Mouse (Mus musculus): ENCODE measurements around the gene Etd.
"Not testable (repeated sequence)": the region's sequence is repeated elsewhere in the genome, so short reads cannot be mapped to it uniquely, and the experiment has no call there.

The Etd gene

DNA sequence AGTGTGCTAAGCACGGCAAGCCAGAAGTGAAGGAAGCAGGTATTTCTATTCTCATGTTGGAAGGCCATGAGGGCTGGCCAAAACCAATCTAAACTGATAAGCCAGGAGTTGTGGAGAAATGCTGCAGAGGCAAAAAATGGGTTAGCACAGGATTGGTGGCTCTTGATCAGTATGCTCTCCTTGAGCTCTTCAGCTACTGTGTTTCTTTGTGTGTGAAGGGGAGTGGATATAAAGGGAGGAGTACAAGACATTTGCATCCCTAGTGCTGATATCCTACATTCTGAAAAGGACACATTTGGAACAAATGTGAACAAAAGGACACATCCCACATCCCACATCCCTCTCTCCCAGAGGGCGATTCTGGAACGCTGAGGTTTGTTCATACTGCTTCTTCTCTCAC lies at the start of gene Etd:
TSS of gene Etd (plus strand) at position 301 of the 400 bp plus-strand sequence.
- DNase-seq = no peak

DNA sequence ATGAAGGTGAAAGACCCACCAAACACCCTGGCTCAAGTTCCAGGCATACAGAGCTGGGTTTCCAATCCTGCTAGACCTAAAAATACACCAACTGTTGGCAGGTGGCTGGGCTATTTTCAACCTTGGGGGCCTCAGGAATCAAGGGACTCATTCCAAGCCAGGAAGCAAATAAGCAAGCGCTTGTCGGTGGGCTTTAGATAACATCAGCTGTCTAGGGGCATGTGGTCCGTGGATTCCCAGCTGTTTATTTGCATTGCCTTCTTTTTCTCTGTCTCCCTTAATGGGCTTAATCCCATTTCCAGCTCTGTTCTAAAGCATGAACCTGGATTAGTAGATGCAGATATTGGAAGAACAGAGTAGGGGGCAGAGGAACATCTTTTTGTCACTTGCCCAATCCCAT lies 48.4 kb upstream of the Etd start:
- DNase-seq = peak in 1 of 2 experiments; percentile 1

DNA sequence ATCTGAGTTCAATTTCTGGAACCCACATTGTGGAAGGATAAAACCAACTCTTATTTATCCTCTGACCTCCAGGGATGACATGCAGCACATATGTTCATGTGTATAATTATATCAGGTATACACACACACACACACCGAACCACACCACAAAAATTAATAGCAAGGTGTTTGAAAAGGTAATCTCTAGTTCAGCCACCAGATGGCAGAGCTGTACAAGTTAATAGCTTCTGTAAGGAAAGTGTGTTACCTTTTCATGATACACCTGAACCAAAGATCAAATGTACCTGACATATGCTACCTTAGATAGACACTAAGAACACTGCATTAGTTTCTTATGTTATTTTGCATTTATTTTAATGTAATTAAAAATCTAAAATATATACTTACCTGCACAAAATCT lies 1.8 kb upstream of the Etd start:
- DNase-seq = peak; percentile 32 to 45

DNA sequence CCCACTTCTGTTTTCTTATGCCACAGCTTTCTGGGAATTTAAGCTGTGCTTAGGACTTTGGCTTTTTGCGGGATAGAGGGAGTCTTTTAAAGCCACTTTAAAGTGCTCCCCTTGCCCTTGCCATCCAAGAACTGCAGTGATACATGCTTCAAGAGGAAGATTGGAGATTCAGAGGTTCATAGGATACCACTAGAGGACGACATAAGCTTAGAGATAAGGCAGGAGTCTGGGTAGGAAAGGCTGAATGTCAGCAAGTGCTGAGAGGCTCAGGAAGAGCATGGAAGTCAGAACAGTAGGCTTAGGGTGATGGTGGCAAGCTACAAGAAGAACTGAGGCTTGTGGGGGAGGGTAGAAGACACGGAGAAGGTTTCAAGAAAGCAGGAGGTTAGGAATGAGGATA lies 24.9 kb downstream of the Etd start:
- peak in 1 of 2 experiments; percentile 1 for DNase-seq

DNA sequence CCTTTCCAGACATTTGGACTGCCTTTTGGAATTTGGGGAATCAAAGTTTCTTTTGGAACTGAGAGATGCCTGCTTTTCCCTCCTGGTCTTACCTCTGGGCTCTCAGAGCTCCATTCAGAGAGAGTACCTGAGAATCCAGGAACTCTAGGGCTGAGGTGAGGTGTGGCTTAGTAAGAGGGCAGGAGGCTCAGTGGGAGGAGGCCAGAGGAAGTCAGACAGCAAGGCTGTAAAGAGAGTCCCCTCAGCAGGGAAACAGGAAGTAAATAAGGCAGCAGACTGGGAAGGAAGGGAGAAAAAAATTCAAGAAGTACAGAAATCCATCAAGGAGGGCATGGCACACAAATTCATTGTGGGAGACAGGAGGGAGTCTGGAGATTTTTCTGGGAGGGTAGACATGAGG lies 29.5 kb downstream of the Etd start:
- DNase-seq = not testable (repeated sequence)

All from cerebellum, postnatal 14 days (tissue).